Mouse (Mus musculus): ENCODE results near the gene Tbcc.

Tbcc gene

GRCm38 (mm10) chr17:46900941-46901340, 10.5 kb downstream of the Tbcc start:
- in situ Hi-C loops (cut with MboI, MseI): no loop called here

DNA sequence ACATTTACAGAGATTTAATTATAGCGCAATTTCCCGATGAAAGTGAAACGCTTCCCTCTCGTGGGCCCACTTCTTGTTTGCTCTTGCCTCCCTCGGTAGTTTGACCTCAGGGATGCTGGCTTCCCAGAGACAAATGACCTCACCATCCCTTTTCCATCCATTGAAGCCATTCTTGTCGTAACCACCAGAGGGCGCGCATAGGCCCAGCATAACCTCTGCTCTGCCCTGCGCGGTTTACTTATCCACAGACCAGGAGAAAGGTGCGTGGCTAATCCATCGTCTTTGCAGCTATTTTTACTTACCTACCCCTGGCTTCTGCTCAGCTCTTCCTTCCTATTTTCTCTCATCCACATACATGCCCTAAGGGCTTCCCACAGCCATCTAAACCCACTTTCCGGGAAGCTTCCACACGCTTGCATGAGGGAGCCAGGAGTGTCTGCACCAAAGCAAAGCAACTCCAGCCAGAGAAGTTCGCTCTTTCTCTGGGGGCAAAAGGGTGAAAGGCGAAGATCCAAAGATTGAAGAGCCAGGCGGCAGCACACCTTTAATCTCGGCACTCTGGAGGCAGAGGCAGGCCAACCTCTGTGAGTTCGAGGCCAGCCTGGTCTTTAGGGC, 13.5 kb downstream of the Tbcc start:
- in situ Hi-C loops (cut with MboI, MseI): no loop called here

- in situ Hi-C loops (cut with MboI, MseI): no loop called here
Measured at GRCm38 (mm10) chr17:46910186-46910585, 19.7 kb downstream of the Tbcc start, which contains the start of gene Prph2. Gene Prph2, plus strand, starts transcription at chr17:46910459.

GRCm38 (mm10) chr17:46912331-46912730, 21.8 kb downstream of the Tbcc start:
- in situ Hi-C loops (cut with MboI, MseI): no loop called here

- in situ Hi-C loops (cut with MboI, MseI): no loop called here
Measured at GRCm38 (mm10) chr17:46915129-46915528, 24.6 kb downstream of the Tbcc start.

- in situ Hi-C loops (cut with MboI, MseI): no loop called here
Measured at GRCm38 (mm10) chr17:46918951-46919350, 28.5 kb downstream of the Tbcc start.

GRCm38 (mm10) chr17:46920855-46921254, 30.4 kb downstream of the Tbcc start:
- in situ Hi-C loops (cut with MboI, MseI): no loop called here

DNA sequence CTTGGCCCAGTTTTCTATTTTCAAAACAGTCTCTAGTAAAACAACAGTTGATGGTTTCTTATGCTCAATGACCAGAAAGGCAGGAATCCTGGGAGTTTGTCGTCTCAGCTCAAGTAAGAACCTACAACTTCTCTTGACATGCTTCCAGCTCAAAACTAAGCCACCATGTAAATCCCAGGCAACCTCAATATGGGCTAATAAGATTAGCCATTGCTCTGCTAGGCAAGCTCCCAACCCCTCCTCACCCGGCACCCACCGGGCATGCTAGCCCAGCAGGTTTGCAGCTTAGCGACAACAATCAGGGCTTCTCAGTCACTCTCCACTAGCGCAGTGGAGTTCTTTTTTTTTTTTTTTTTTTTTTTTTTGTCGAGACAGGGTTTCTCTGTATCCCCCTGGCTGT, 35.7 kb downstream of the Tbcc start:
- in situ Hi-C loops (cut with MboI, MseI): no loop called here

DNA sequence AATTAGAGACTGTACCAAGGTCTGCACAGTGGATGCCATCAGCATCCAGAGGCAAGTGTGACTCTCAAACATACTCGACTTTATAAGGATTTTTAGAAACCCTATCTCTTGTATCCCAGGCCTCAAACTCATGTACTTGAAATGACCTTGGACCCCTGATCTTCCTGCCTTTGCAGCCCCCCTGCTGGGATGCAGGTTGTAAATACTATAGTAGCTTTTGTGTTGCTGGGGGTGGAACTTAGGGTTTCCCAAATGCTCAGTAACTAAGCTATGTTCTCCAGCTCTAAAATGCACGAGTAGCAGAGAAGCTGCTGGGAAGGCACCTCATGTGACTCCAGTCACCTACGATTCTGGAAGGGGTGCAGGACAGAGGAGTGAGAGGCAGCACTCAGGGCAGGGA, 36.5 kb downstream of the Tbcc start:
- in situ Hi-C loops (cut with MboI, MseI): no loop called here

DNA sequence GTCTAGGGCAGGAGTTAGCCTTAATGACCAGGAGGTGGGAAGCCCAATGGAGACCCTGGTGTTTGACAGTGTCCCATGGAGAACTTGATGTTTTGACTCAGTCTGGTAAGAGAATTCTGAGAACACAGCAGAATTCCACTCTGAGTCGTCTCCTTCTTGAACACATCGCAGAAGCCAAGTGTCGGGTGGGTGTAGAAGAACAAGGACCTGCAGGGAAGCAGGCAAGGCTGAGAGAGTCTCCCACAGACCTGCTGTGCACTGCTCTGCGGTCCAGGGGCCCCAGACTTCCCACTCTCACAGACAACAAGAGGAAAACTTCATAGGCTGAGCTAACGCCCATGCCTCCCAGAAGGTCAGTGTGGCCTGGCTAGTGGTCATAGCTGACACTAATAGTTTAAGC, 37.3 kb downstream of the Tbcc start:
- in situ Hi-C loops (cut with MboI, MseI): no loop called here

- in situ Hi-C loops (cut with MboI, MseI): no loop called here
Measured at GRCm38 (mm10) chr17:46929277-46929676, 38.8 kb downstream of the Tbcc start.

- in situ Hi-C loops (cut with MboI, MseI): no loop called here
Measured at GRCm38 (mm10) chr17:46929897-46930296, 39.4 kb downstream of the Tbcc start.

GRCm38 (mm10) chr17:46932961-46933360, 42.5 kb downstream of the Tbcc start:
- in situ Hi-C loops (cut with MboI, MseI): no loop called here

GRCm38 (mm10) chr17:46933557-46934348, 43.3 kb downstream of the Tbcc start:
- in situ Hi-C loops (cut with MboI, MseI): no loop called here

DNA sequence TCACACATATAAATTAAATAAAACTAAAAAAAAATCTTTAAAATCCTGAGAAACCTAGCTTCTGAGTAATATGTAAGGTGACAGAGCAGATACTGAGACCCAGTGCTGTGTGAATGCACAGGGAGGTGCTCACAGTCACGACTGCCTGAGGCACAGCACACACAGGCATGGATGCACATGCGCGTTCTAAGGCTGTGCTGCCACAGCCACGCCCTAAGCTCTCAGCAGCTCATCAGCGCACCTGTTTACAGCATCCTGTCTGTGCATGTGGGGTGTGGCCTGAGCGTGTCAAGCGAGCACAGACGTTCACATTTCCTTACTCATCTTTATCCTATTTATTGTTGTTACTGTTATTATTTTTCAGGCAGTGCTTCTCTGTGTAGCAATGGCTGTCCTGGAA, 50.0 kb downstream of the Tbcc start:
- in situ Hi-C loops (cut with MboI, MseI): loop anchor here (10.0 kb wide), 1 partner anchor 184 kb away; no protein-coding TSS in a partner anchor
